Mouse (Mus musculus) midbrain, embryonic 14.5 days (tissue): ENCODE data around the gene Usp49. TPM values are rescaled to one million over a fixed set of nuclear protein-coding genes. Genes with fewer than 3 reads are reported as not detected.

Experiments used
- ATAC-seq: fragments of 200-750 bp; cut with Nextera tagmentation; 2 replicates; pipeline ENCODE4 v1.8.0; 2017; ENCODE audit warnings: moderate number of reproducible peaks, moderate library complexity; ENCODE audit not compliant: low FRiP score, low TSS enrichment
- DNase-seq: peaks from one replicate; pipeline ENCODE4 v3.0.0-alpha.2; 2015
- H3K27ac ChIP-seq: fragments of 300-500 bp; sonication (generic); replicated peaks from 2 replicates; pipeline ENCODE4 v1.5.1; 2014; ENCODE audit warnings: mild to moderate bottlenecking, low read depth, low read length, moderate library complexity
- H3K27me3 ChIP-seq: fragments of 300-500 bp; sonication (generic); 2 replicates; pipeline ENCODE4 v1.6.1; 2014; ENCODE audit warnings: low read length, control low read depth, mixed read lengths; ENCODE audit not compliant: control insufficient read depth, insufficient read depth
- H3K36me3 ChIP-seq: fragments of 300-500 bp; sonication (generic); 2 replicates; pipeline ENCODE4 v1.6.1; 2014; ENCODE audit warnings: low read length, control low read depth; ENCODE audit not compliant: control insufficient read depth, insufficient read depth
- H3K4me1 ChIP-seq: fragments of 300-500 bp; sonication (generic); 2 replicates; pipeline ENCODE4 v1.6.1; 2014; ENCODE audit warnings: mild to moderate bottlenecking, antibody characterized with exemption, low read length, control low read depth; ENCODE audit not compliant: control insufficient read depth, insufficient read depth
- H3K4me2 ChIP-seq: fragments of 300-500 bp; sonication (generic); 2 replicates; pipeline ENCODE4 v1.6.1; 2014; ENCODE audit warnings: mild to moderate bottlenecking, low read length, moderate library complexity
- H3K4me3 ChIP-seq: fragments of 300-500 bp; sonication (generic); replicated peaks from 2 replicates; pipeline ENCODE4 v1.5.1; 2014; ENCODE audit warnings: low read depth, low read length
- H3K9ac ChIP-seq: fragments of 300-500 bp; sonication (generic); replicated peaks from 2 replicates; pipeline ENCODE4 v1.6.1; 2014; ENCODE audit warnings: mild to moderate bottlenecking, low read length, moderate library complexity
- H3K9me3 ChIP-seq: fragments of 300-500 bp; sonication (generic); 2 replicates; pipeline ENCODE4 v1.6.1; 2016; ENCODE audit warnings: low read length, control low read depth, mixed read lengths; ENCODE audit not compliant: control insufficient read depth
- WGBS: fragments of 180-500 bp; shearing (Covaris S2); extraction: QIAGEN DNeasy Blood & Tissue Kit; methylation state at CpG from one replicate; pipeline ENCODE4 v1.1.7; 2014; 5-methylcytosine and 5-hydroxymethylcytosine counted together
- polyA plus RNA-seq: library from polyadenylated mRNA; unstranded; fragments of >200 nt; fragmentation: Nextera tagmentation; extraction: Ambion mirVana; gene quantifications from 2 replicates; pipeline ENCODE4 v1.2.1, GENCODE M21; 2014

Usp49 gene
- polyA plus RNA-seq, 1 experiment from 2014 or later = 7.6 TPM

- Histone ChIP-seq H3K4me2 (no peak overlapping the region), H3K27ac (no peak overlapping the region), H3K4me1 (peaks cover 15% of the 10 kb centered on the region), H3K9me3 (no peaks in the 10 kb centered on the region), H3K27me3 (no peaks in the 10 kb centered on the region), H3K36me3 (peaks cover 60% of the 10 kb centered on the region), H3K4me3 (no peak overlapping the region), H3K9ac (no peak overlapping the region)
- no peak for ATAC-seq
- DNase-seq = no peak
- 88% methylated on average over 13 of the region's 13 CpGs for WGBS
Observed at GRCm38 (mm10) chr17:47600601-47601388, 29.7 kb upstream of the Usp49 start.

GRCm38 (mm10) chr17:47601389-47601755 is 29.1 kb upstream of the Usp49 start:
- H3K4me1 ChIP-seq = peaks cover 10% of the 10 kb centered on the region
- 94% methylated on average over 10 of the region's 10 CpGs for WGBS
- no peaks in the 10 kb centered on the region for H3K9me3 ChIP-seq
- no peak overlapping the region for H3K27ac ChIP-seq
- ATAC-seq (no peak), DNase-seq (no peak)
- H3K4me2 ChIP-seq = no peak overlapping the region
- H3K36me3 ChIP-seq = peaks cover 61% of the 10 kb centered on the region
- no peak overlapping the region for H3K4me3 ChIP-seq
- no peaks in the 10 kb centered on the region for H3K27me3 ChIP-seq
- no peak overlapping the region for H3K9ac ChIP-seq

- peaks cover 69% of the 10 kb centered on the region for H3K36me3 ChIP-seq
Observed at GRCm38 (mm10) chr17:47602289-47602688, 28.2 kb upstream of the Usp49 start.

GRCm38 (mm10) chr17:47606220-47606619 is 24.3 kb upstream of the Usp49 start:
- Histone ChIP-seq H3K9me3 (no peaks in the 10 kb centered on the region), H3K9ac (no peak overlapping the region), H3K4me2 (no peak overlapping the region), H3K4me1 (peaks cover 12% of the 10 kb centered on the region), H3K4me3 (no peak overlapping the region), H3K36me3 (peaks cover 62% of the 10 kb centered on the region), H3K27me3 (no peaks in the 10 kb centered on the region), H3K27ac (no peak overlapping the region)
- DNase-seq (no peak), ATAC-seq (no peak)
- 77% methylated on average over 5 of the region's 5 CpGs for WGBS

More at GRCm38 (mm10) chr17:47602289-47602688, 28.2 kb upstream of the Usp49 start:
- Histone ChIP-seq H3K27ac (no peak overlapping the region), H3K4me2 (no peak overlapping the region), H3K4me1 (peaks cover under 1% of the 10 kb centered on the region; the same call in 1 of the 2 replicates), H3K9ac (no peak overlapping the region), H3K4me3 (no peak overlapping the region), H3K9me3 (no peaks in the 10 kb centered on the region), H3K27me3 (no peaks in the 10 kb centered on the region)
- DNase-seq = no peak
- ATAC-seq = no peak
- WGBS = 94% methylated on average over 11 of the region's 11 CpGs

GRCm38 (mm10) chr17:47609182-47609581 is 21.3 kb upstream of the Usp49 start:
- Histone ChIP-seq H3K4me3 (no peak overlapping the region), H3K4me1 (peaks cover 23% of the 10 kb centered on the region), H3K27ac (no peak overlapping the region), H3K9ac (no peak overlapping the region), H3K27me3 (no peaks in the 10 kb centered on the region), H3K4me2 (no peak overlapping the region), H3K9me3 (no peaks in the 10 kb centered on the region), H3K36me3 (peaks cover 43% of the 10 kb centered on the region)
- WGBS = 95% methylated on average over 4 of the region's 4 CpGs
- DNase-seq = no peak
- no peak for ATAC-seq

GRCm38 (mm10) chr17:47610849-47611660 is 19.4 kb upstream of the Usp49 start, which contains the start of the genes Bysl, Med20 and Gm20517:
Gene Bysl, minus strand, starts transcription at chr17:47611492.
Gene Med20, plus strand, starts transcription at chr17:47611582.
Gene Gm20517, plus strand, starts transcription at chr17:47611589.
- DNase-seq (peak; percentile 99), ATAC-seq (peak; percentile 95)
- Histone ChIP-seq H3K9ac (peak within 1 kb of the TSS; percentile 75), H3K27me3 (no peaks in the 10 kb centered on the region), H3K4me3 (peak within 1 kb of the TSS; percentile 87), H3K27ac (peak within 1 kb of the TSS; percentile 79), H3K36me3 (peaks cover 29% of the 10 kb centered on the region), H3K4me2 (peak within 1 kb of the TSS; percentile 91), H3K9me3 (no peaks in the 10 kb centered on the region), H3K4me1 (peaks cover 23% of the 10 kb centered on the region)
- under 1% methylated on average over 59 of the region's 59 CpGs for WGBS

GRCm38 (mm10) chr17:47611661-47611982 is 18.9 kb upstream of the Usp49 start:
- WGBS = under 1% methylated on average over 13 of the region's 13 CpGs
- Histone ChIP-seq H3K4me2 (peak overlapping the region; percentile 91), H3K4me1 (peaks cover 23% of the 10 kb centered on the region), H3K4me3 (peak overlapping the region; percentile 87), H3K9ac (peak overlapping the region; percentile 75), H3K27me3 (no peaks in the 10 kb centered on the region), H3K36me3 (peaks cover 33% of the 10 kb centered on the region), H3K9me3 (no peaks in the 10 kb centered on the region), H3K27ac (0 out of 2 replicates have a peak overlapping the region, but pooled peaks have one; percentile 37)
- no peak; the same call in 1 of the 2 replicates for ATAC-seq
- DNase-seq = no peak

- Histone ChIP-seq H3K9ac (no peak overlapping the region), H3K9me3 (no peaks in the 10 kb centered on the region), H3K27ac (no peak overlapping the region), H3K4me1 (peaks cover 23% of the 10 kb centered on the region), H3K4me2 (no peak overlapping the region), H3K36me3 (peaks cover 30% of the 10 kb centered on the region), H3K4me3 (no peak overlapping the region), H3K27me3 (no peaks in the 10 kb centered on the region)
- ATAC-seq (no peak), DNase-seq (no peak)
- 95% methylated on average over 1 of the region's 1 CpGs for WGBS
Observed at GRCm38 (mm10) chr17:47614018-47614417, 16.5 kb upstream of the Usp49 start.
